Mouse (Mus musculus) megakaryocyte, adult 5-6 weeks (primary cell): ENCODE data around the gene Map3k14. TPM values are rescaled to one million over a fixed set of nuclear protein-coding genes. Genes with fewer than 3 reads are reported as not detected.

ENCODE experiments used
- ATAC-seq: 2 replicates; pipeline ENCODE4 v1.8.0; 2016; ENCODE audit warnings: mild to moderate bottlenecking, inconsistent platforms; ENCODE audit not compliant: poor library complexity, severe bottlenecking
- total RNA-seq, 2 experiments: library from RNA; stranded (forward) in 1 of 2; stranded (reverse) in 1 of 2; fragments of 153-499, 151-499 nt in 1 of 2; fragments of 221-1000, 200-1000 nt in 1 of 2; gene quantifications; 2 replicates each; pipeline versions ENCODE4 v1.2.3 to v1.2.4; 2015 to 2017

The Map3k14 gene
- total RNA-seq, 2 experiments from 2014 or later: 15.4 to 16.6 TPM

DNA sequence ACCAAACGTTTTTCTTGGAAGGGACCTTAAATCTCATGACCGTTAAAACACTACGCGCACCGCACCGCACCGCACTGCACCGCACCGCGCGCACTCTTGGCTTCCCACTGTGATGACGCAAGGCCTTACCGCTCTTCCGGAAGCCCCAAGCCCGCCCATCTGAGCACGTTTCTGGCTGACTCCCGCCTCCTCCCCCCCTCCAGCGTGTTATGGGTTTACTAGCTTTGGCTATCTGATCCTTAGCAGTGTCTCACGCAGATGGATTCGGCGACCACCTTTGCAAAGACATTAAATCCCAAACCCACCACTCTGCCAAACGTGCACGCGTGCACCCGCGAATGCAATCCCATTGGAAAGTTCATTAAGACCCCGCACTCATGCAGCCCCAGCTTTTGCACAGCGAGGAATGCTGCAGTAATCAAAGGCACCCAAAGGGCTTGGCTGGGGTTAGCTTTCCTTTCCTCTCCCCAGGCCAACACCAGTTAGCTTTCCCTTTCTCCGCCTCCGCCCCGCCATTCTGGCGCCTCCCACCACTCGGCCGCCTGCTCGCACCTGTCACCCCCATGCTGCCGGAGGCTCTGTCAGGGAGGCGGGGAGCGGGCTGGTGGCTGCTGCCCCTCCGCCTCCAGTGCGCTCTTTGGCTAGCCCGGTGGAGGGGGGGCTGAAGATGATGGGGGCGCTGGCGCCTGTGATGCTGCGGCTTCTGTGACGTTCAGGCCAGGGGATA is 49.3 kb downstream of the Map3k14 start, which contains the start of gene Spata32:
TSS of gene Spata32 (minus strand) at position 643 of the 727 bp plus-strand sequence.
- peak; percentile 90 for ATAC-seq

DNA sequence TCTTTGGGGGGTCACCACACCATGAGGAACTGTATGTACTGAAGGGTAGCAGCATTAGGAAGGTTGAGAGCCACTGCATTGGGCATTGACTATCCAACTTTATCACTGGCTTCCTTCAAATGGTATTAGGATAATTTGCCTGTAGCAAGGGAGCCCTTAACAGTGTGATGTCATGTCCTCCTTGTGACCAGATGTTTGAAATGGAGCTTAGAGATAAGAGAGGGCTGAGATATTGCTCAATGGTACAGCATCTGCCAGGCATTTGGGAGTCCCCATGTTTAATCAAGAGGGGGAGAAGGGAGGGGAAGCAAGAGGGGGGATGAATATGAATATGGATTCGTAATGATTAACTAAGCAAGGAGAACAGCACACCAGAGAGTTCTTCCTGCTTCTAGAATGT is 51.9 kb downstream of the Map3k14 start:
- ATAC-seq: no peak

DNA sequence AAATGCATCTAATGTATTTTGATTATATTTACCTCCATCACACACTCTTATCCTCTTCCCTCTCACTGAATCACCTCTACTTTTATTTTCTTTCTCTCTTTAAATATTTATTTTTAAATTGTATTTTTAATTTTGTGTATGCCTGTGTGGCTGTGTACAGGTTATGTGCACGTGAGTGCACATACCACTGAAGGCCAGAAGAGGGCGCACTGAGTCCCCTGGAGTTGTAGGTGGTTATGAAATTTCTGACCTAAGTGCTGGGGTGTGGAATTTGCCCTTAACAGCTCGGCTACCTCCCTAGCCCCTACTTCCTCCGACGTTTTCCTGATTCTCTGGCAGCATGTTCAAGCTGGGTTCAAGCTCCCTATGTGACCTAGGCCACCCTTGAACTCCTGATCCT is 53.6 kb downstream of the Map3k14 start:
- no peak for ATAC-seq

DNA sequence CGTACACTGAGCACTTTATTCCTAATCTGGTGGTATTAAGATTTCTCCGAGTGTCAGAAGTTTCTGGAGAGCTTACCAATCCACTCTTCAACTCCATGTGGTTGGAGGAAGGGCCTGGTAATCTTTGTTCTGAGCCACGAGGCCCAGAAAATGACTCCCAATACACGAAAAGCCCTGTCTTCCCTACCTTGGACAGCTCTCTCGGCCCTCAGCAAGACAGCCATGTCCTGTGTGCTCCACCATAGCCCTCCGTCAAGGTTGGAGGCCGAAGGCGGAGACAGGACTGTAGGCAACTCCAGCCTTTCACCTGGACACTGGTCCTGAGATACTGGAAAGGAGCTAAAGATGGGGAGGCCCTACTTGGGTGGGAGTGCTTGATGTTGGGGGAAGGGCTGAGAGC is 57.0 kb downstream of the Map3k14 start:
- no peak for ATAC-seq

DNA sequence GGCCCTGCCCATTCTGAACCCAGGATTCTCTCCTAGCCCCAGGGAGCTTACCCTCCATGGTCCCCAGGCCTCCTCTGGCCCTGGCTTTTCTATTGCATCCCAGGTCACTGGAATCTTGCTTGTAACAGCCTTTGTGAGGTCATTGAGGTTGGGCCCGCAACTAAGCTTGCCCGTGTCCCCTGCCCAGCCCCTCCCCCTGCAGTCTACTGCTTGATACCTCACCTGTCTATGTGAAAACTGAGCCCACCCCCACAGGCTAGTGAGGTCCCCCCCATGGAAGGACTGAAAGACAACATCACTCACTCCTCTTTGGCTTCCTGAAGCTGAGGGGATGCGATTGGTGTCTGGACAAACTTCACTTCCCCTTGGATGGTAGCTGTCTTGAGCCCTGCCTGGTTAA is 58.8 kb downstream of the Map3k14 start, which contains the start of gene 1700023F06Rik:
TSS of gene 1700023F06Rik (minus strand) at position 101 of the 400 bp plus-strand sequence.
- ATAC-seq: no peak

DNA sequence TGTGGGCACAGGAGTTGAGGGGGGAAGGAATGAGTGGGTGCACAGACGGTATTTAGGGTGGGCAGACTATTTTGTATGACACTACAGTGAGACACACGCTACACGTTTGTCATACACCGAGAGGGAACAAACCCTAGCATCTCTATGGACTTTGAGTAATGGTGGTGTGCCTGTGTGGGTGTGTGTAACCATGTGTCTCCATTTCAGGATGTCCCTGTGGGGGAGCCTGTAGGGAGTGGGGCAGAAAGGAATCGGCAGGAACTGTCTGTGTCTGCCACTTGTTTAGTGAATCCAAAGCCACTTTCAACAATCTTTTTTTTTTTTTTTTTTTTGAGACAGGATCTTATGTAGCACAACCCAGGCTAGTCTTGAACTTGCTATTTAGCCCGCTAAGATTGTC is 61.1 kb downstream of the Map3k14 start:
- no peak for ATAC-seq

DNA sequence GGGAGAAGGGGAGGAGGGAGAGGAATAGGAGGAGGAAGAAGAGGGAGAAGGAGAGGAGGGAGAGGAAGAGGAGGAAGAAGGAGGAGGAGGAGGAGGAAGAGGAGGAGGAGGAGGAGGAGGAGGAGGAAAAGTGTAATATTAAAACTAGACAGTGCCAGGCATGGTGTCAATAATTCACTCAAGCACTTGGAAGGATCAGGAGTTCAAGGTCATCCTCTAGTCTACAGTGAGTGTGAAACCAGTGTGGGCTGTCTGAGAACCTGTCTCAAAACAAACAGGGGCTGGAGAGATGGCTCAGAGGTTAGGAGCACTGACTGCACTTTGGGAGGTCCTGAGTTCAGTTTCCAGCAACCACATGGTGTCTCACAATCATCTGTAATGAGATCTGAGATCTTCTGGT is 64.9 kb downstream of the Map3k14 start:
- no peak for ATAC-seq

DNA sequence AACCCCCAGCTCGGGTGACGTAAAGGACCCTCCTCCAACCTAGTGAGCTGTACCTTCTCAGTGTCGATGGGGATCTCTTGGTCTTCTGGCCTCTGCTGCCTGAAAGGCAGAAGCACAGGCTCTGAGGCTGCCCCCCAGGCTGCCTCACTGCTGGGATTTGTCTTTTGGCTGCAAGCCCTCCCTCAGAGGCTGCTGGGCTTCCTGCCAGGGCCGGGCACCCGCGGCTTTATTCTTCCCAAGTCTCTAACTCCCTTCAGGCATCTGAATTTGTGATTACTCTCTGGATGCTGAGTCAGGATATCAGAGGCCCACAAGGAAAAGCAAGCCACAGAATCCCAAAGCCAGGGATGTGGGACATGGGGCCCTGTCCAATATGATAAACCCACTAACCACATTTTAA is 65.6 kb downstream of the Map3k14 start:
- ATAC-seq: no peak

DNA sequence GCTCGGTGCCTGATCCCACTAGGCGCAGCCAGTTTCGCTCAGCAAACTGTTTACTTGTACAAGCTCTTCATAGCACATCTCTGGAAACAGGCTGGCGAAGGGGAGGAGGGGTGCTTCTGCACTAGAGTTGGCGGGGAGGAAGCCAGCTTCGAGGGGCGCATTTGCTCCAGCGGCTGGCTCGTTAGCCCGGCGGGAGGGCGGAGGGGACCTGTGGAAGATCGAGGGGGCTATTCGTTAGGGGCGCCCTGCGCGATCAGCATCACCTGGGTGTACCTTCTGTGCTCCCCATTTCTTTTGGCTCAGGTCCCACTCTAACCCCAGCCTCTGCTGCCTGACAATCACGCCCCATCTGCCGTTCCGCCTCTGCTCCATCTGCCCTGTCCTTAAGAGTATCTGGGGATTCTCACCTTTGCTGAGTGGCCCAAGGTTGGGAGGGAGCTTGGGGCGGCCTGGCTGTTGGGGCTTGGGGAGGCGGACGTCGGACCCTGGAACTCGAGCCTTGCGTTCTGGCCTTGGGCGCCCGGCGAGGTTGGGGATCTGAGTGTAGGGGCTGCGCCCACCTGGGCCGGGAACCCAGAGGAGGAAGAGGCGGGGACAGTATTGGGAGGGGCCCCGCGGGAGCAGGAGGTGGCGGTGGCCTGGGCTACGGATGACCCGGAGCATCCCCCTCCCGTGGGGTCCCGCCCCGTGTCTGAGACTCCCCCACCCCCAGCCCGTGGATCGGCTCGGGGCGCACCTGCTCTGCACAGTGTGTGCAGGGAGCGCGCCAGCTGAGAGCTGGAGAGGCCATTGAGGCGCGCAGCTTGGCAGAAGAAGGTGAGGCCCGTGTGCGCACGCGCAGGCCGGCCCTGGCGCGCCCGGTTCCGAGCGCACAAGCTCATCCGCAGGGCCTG is 68.1 kb downstream of the Map3k14 start:
- ATAC-seq: no peak

DNA sequence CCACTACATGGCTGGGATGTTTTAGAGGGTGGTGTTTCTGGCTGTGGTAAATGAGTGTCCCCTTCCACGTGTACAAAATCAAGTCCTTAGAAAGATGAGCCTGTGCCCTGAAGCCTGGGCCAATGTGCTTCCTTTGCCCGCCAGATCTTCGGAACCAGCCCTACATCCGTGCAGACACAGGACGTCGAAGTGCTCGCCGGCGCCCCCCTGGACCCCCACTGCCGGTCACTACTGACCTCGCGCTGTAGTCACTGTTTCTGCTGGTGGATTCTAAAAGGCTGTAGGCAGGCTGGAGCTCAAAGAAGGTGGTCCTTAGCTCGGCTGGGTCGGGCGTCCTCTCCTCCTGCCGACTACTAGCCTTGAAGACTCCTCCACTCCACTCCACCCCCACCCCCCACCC is 68.9 kb downstream of the Map3k14 start:
- no peak for ATAC-seq

DNA sequence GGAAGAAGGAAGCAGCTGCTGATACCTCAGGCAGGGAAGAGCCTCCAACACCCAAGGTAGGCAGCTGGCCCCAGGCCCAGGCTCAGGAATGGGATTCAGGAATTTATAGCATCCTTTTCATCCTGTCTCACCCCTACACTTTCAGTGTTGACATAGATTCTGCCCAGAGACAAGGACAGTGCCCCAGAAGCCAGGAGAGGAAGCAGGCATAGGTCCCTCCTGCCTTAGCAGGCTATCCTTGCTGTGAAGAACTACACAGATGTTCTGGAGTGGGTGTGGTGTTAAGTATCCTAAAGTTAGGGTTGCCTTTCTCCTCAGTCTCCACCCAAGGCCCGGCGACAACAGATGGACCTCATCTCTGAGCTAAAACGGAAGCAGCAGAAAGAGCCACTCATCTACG is 69.9 kb downstream of the Map3k14 start:
- no peak for ATAC-seq

DNA sequence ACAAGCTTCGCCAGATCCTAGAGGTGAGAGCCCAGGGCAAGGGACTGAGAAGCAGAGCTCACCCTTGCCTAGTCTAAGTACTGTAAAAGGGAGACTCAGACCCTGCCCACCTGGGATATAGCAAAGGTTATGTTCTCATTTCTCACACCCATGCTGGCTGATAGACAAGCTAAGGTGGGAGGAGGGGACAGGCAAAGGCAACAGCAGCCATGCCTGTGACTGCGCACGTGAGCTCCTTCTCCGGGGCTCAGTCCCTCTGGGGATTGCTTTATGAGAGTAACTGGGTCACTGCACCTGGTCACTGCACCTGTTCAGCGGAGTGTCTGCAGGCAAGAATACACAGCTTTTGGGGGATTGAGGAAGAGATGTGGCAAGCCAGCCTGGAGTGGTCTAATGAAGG is 71.6 kb downstream of the Map3k14 start:
- ATAC-seq: no peak

DNA sequence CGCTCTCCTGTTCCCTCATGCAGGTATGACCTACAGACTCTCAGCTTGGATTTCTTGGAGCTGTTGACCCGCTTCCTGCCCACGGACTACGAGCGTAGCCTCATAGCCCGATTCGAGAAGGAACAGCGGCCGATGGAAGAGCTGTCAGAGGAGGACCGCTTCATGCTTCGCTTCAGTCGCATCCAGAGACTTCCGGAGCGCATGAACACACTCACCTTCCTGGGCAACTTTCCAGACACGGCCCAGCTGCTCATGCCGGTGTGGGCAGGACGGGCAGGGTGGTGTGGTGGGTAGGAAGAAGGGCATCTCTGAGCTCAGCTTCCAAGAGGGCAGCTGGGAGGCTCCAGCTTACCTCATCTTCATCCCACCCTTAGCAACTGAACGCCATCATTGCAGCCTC is 72.0 kb downstream of the Map3k14 start:
- no peak for ATAC-seq

DNA sequence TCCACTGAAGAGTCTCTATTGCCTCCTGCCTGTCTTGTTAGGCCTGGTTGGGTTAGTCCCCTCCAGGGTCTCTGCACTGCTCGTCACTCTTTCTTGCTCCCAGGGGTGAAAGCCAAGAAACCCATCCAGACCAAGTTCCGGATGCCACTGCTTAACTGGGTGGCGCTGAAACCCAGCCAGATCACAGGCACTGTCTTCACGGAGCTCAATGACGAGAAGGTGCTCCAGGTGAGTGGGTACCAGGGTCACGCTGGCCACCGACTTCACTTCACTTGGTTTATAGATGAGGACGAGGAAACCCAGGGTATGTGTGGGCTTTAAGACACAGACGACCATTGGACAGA is 73.5 kb downstream of the Map3k14 start:
- ATAC-seq: no peak

DNA sequence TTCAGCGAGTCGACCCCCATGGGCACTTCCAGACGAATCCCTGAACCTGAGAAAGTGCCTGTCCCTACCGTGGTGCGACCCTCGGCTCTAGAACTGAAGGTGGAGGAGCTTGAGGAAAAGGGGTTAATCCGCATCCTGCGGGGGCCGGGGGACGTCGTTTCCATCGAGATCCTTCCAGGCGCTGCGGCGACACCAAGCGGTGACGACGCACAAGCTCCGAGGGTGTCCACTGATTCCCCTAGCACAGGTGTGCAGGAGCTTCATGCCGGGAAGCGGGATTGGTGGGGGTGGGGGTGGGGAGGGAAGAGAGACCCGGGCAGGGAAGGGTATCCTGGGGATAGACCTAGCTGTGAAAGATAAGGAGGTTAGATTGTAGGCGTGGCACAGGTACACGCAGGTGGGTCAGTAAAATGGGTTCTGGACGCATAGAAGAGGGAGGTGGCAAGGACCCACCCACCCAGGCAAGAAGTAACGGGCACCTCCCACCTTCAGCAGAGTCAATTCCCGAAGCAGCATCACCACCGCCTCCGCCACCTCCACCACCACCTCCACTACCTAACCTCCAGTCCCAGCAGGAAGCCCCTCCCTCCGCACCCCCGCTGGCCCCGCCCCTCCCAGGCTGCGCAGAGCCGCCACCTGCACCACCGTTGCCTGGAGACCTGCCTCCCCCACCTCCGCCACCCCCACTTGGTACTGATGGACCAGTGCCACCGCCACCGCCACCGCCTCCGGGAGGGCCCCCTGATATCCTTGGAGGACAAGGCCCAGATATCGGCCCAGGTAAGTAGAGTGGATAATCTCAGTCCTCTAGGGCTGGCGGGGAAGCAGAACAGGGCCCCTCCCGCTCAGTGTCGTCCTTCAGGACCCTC is 74.1 kb downstream of the Map3k14 start:
- no peak for ATAC-seq

DNA sequence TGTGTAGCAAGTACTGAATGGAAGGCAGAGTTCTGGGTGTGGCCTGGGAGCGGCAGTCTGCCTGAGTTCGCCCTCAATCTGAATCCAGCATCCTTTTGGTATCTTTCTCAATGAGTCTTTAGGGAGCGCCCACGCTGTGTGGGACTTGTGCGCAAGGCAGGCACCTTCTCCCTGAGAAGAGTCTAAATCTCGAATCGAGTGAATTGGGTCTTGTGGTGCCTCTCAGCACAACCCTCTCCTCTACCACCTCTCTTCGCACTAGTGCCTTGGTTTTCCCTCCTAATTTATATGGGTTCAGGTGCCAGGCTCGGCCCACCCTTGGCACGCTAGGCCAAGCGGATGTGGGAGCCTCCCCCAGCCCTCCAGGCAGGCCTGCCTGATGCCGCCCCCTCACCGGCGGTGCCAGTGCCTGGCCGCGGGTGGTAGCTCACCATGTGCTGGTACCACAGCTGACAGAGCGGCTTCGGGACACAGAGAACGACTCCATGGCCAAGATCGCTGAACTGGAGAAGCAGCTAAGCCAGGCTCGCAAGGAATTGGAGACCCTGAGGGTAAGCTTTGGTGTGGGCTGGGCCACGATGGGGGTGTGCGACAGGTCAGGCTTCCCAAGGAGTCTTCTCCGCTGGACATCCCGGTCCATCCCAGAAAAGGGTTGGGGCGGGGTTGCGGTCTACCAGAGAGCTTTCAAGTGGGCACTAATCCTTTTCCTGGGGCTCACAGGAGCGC is 74.9 kb downstream of the Map3k14 start:
- no peak for ATAC-seq

DNA sequence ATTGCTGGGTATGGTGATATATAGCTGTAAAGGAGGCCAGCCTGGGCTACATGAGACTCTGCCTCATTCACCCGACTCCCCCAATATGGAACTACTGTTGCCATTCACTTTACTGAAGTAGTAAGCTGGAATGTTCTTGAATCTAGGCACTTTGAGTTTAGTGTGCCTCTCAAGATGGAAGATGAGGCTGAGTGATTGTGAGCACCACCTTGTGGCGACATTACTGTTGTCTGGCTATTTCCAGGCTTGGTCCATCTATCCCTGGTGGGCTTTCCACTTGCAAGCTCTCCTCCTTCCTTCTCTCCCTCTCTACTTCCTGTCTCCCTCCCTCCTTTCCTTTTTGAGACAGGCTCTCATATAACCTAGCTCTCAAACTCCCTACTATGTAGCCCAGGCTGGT is 82.4 kb downstream of the Map3k14 start:
- ATAC-seq: peak; percentile 69

DNA sequence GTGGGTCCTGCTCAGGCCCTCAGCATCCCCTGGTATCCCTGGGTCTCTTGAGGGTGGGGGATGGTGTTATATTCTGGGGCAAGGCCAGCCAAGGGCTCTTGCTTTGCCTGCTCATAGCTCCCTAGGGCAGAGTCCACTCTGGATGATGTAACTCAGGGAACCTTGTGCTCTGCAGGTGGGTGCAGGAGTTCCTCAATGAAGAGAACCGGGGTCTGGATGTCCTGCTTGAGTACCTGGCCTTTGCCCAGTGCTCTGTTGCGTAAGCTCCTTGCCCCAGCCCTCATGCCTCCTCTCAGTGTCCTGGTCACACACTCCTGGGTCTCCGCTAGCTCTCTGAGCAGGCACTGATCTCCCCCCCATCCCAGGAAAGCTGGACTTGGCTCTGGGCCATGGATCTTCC is 85.4 kb downstream of the Map3k14 start:
- ATAC-seq: no peak

DNA sequence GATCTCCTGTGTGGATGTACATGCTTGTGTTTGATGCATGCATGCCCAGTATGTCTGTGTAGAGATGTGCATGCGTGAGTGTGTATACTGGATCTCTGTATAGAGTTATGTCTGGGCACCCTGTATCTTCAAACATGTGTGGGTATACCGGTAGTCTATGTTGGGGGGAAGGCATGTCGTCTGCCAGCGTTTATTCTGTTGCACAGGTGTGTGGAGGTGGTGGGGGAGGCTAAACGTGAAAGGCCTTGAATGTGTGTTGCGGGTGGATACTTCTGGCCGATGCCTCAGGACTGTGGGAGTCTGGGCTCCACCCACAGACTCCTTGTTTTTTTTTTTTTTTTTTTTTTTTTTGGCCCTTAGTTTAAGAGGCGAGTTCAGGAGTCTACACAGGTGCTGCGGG is 85.9 kb downstream of the Map3k14 start:
- ATAC-seq: no peak

DNA sequence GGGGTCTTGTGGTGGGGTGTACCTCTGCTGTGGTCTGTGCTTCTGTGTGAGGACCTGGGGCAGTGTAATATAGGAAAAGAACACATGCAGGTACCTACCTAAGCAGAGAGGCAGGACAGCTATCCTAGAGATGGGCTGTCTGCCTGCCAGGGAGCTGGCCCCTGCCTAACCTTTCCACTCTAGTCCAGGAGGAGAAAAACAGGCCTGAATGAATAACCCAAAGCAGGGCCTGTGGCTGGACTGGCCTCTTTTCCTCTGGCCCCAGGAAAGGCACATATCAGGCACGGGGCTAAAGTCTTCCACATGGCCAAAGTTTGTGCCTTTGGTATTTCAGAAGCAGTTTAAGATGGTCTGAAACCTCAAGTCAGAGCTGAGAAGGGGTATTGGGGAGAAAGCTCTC is 86.8 kb downstream of the Map3k14 start:
- no peak for ATAC-seq

DNA sequence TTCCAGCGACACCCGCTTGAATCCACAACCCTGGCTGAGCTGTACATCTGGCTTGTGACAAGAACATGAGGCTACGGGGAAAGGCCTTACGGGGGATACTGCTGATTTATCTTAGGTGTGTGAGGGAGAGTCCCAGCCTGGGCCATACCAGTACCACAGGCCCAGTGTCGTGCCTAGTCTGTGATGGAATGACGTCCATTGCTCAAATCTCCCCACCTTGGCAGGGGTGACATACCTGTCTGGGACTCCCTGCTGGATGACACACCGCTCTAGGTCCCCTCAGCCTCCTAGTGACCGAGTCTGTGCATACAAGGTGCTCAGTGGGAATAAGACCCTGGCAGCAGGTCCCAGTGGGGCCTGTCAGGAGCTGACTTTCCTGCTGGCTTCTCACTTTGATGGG is 88.5 kb downstream of the Map3k14 start:
- ATAC-seq: no peak
